Mouse (Mus musculus) activated CD4-positive, CD25-positive, alpha-beta regulatory T cell (primary cell): ENCODE results near the gene Olfr1325. TPM values are rescaled to one million over a fixed set of nuclear protein-coding genes. Genes with fewer than 3 reads are reported as not detected.

Experiments used
- polyA plus RNA-seq, 2 experiments: library from polyadenylated mRNA; unstranded; fragments of 100-300 nt; shearing (Covaris generic); gene quantifications; one replicate each; pipeline ENCODE4 v1.2.1; 2017

Gene Olfr1325
- not detected for polyA plus RNA-seq

DNA sequence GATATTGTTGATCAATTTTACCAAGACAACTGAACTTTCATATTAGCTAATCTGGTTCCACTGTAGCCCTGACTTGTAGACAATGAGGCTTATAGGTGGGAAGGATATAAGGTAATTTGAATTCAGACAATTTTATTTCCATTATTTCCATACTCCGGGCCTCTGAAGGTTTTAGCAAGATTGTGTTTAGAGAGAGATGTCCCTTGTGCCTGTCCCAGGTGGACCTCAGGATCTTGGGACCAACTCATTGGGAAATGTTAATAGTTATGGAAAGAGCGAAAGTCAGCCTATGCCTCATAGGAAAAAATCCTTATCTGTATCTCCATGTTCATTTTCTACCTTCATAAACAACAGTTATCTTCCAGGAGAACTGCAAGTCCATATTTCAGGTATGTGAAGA is at the start of gene Olfr1325:
TSS of gene Olfr1325 (plus strand) at position 301 of the 400 bp plus-strand sequence.

DNA sequence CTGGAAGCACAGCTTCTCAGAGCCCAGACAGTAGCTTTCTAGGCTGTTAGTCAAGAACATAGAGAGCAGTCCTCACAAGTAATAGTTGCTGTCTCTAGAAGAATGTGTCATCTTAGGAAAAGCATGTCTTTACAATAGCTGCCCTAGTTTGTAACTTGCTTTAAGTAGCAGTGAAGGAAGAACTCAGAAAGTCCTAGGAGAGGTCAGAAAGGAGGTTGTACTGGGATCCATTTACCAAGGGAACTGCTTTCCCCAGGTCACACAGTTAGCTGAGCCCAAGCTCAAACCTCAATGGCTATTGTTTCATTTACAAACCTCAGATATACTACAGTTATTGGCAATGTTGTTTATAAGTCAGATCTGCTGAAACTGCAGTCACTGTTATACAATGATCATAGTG is 17.7 kb upstream of the Olfr1325 start, which contains the start of gene Olfr1326-ps1:
TSS of gene Olfr1326-ps1 (minus strand) at position 101 of the 400 bp plus-strand sequence.

DNA sequence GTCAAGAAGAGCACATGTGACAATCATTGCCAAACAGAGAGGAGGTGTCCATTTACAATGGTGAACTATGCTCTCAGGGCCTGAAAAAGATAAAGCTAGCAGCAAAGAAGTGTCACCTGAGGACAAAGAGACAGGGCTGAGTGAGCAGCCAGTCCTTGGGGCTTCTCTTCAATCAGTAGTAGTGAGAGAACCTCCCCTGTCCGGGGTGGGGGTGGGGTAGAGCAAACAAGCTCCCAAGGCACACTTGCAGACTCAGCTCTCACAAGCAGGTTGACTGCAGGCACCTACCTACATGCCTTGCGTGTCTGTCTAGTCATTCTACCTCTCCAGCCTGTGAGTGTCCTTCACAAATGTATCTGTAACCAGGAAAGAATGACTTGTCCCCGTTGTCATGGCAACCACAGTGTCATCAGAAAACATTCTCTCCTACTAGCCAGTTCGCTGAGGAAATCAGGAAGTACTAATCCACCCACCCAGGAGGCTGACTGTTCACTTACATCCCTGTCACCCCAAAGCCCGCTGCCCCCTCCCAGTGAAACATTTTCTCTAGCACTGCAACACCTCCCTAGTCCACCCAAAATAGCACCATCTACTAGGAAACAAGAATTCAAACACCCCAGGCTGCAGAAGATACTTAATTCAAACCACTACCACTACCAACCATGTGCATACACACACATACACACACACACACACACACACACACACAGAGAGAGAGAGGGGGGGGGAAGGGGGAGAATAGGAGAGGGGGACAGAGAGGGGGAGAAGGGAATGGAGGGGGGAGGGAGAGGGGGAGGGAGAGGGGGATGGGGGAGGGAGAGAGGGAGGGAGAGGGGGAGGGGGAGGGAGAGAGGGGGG is 53.2 kb downstream of the Olfr1325 start, which contains the start of gene Gm5640:
TSS of gene Gm5640 (minus strand) at position 170 of the 858 bp plus-strand sequence.

Other genes starting within 250 kb of the Olfr1325 start
- 10 to 100 TPM; 54.4 to 73.1 TPM for gene Lage3, start 239.1 kb upstream of the Olfr1325 start, polyA plus RNA-seq
- 10 to 100 TPM; 50.8 to 64.5 TPM for gene Ubl4a, start 219.5 kb upstream of the Olfr1325 start, polyA plus RNA-seq
- gene Slc10a3, start 219.3 kb upstream of the Olfr1325 start, polyA plus RNA-seq: 10 to 100 TPM; 27.8 to 37.9 TPM
- gene Fam3a, start 199.4 kb upstream of the Olfr1325 start, polyA plus RNA-seq: 10 to 100 TPM; 30.1 to 32.3 TPM
- 10 to 100 TPM; 28.4 to 37.6 TPM for gene Ikbkg, start 199.4 kb upstream of the Olfr1325 start, polyA plus RNA-seq
- 10 to 100 TPM; 57.8 to 74.7 TPM for gene G6pdx, start 163.5 kb upstream of the Olfr1325 start, polyA plus RNA-seq
- not detected for gene Gm6880, start 111.3 kb upstream of the Olfr1325 start, polyA plus RNA-seq
- gene Olfr1326-ps1, start 17.8 kb upstream of the Olfr1325 start, polyA plus RNA-seq: not detected
- gene Gm5640, start 53.0 kb downstream of the Olfr1325 start, polyA plus RNA-seq: not detected
- not detected for gene Gm6890, start 148.2 kb downstream of the Olfr1325 start, polyA plus RNA-seq
- not detected for gene Gm5936, start 244.5 kb downstream of the Olfr1325 start, polyA plus RNA-seq